Mouse (Mus musculus): ENCODE results near the gene Ubl3.

The Ubl3 gene

DNA sequence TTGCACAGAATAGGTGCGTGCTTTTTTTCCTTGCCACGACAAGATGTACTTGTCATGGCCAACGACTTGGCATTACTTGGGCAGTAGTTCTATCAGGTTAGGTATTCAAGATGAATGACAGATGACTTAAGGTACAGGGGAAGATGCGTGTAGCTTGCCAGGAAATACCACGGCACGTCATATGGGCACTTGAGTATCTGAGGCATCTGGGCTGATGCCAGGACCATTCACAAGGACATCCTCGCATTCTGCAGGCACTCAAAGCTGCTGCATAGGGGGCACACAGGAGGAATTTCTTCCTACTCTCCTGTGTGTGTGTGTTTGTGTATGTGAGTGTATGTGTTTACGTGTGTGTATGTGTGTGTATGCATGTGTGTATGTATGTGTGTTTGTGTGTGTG, 9.6 kb upstream of the Ubl3 start:
- peak; percentile 30 for DNase-seq

DNA sequence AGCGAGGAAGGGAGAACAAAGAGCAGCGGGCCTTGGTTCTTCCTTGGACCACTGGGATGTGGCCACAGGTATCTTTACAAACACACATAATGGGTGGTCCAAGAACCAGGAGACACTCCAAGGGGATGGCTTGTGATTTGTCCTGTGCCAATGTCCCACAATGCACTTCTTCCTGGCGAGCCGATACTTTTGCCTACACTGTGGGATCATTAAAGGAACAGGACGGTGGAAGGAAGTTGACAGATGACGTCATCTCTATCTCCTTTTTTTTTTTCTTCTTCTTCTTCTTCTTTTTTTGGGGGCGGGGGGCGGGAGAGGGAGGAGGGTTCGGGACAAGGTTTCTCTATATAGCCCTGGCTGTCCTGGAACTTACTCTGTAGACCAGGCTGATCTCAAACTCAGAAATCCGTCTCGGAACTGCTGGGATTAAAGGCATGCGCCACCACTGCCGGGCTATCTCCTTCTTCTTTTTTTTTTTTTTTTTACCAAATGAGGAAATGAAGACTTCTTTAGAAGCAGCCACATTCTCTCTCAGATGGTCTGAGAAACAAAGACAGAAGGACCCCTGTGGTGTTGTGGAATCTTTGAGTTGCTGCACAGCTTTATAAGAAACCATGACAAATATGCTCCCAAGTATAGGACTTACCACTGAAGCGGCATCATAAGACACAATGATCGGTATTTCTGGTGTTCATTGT, 6.8 kb upstream of the Ubl3 start:
- no peak for DNase-seq

DNA sequence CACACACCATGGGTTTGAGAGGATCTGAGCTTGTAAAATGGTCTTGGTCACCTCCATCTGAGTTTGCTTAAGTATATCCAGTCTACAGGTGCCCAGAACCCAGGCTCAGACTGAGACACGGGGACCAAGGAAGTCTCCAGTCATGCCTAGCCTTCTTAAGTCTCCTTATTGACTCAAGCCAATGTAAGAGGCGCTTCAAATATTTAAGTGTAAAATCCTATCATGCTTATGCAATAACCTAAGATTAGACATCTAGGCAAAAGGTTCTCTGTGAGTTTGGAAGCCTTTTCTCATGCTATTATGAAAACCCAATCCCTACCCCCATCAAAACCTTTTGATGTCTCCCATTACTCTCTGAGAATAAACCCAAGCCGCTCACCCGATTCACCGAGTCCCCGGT, 5.9 kb upstream of the Ubl3 start:
- no peak for DNase-seq

DNA sequence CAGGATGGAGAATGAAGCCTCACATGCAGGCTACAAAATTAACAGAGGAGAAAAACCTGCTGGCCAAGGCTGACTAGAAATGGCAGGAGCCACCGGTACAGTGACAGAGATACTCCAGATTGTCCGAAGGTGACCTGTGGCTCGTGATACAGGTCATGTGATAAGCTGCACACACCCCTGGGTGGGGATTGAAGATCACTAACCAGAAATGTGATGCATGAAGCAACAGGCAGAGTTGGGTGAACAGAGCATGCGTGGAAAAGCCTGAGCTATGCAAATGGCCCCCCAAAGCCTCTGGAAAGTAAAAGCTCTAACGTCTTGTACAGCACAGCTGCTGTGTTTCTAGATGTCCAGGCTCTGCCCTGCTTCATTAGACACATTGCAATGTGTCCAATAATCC, 3.9 kb upstream of the Ubl3 start:
- no peak for DNase-seq

DNA sequence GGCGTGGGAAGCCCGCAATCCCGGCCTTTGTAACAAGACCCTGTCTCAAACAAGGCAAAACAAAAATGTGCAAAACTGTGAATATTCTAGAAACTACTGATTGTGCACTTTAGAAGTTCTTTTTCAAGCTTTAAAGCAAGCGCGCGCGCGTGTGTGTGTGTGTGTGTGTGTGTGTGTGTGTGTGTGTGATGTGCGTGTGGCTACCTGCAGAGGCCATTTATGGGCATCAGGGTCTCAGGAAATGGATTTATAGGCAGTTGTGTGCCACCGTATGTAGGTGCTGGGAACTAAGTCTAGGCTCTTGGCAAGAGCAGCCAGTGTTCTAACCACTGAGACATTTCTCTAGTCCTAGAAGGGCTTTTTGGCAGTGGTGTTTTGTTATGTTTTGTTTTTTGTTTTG, 2.6 kb upstream of the Ubl3 start:
- DNase-seq: no peak

DNA sequence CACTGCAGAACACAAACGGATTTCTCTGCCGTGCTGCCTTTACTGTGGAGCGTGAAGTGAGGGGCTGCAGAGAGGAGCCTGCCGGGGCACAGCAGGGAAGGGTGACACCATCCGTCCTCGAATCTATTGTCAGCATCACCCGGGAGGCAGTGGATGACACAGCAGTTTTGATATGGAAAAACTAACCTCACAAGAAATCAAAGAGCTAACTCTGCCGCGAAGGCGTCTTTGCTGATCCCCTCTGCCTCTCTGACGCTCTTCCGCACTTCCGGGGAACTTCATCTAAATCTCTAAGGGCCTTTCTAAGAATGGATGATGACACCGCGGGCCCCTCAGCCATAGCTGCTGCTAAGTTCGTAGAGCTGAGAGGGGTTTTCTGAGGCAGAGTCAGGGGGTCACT, 2.1 kb upstream of the Ubl3 start:
- DNase-seq: no peak

DNA sequence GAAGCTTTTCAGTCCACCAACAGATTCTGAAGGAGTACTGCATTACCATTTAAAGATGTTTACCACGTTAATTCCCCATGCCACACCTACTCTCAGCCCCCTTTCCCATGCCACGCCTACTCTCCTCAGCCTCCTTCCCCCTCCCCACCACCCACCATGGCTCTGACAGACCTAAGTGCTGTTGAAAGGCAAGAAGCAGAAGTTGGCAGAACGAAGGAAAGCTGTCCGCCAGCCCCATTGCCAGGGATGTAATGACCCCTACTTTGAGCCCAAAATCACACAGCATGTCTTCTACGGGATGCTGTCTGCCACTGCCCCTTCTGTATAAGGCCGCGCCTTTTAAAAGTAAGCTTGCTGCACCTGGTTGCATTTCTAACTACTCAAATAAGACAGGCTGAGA, 1.7 kb upstream of the Ubl3 start:
- DNase-seq: no peak

DNA sequence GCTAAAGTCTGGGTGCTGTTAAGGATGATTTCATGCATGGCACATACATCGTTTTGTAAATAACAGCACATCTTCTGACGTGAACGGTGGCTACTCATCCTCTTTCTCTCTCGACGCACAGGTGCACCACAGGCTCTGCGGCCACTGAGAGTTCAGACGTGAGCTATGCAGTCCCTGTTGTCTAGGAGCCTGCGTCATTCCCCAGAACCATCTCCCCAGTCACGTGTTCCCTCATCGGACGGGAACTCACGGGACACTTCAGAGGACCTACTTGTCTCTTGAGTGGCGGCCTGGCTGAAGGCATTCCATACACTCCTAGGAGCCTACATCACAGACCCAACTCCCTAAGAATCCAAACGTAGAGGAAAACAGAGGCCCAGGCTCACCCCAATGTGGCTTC, 1.1 kb upstream of the Ubl3 start:
- peak; percentile 45 for DNase-seq

DNA sequence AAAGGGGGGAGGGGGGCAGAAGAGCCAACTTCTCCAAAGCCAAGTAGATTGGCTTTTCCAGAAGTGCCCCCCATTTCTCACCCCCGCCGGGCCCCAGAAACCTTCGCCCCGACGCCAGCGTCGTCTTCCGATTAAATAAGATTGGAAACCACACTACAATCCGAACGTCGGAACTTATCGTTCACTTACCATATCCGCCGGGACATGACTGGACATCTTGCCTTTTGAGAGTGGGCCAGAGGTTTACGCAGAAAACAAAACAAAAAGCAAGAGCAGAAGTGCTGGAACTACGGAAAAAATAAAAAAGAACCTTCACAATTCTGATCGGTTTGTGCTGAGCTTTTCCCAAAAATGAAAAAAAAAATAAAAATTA, 839 bp downstream of the Ubl3 start:
- peak; percentile 44 for DNase-seq

DNA sequence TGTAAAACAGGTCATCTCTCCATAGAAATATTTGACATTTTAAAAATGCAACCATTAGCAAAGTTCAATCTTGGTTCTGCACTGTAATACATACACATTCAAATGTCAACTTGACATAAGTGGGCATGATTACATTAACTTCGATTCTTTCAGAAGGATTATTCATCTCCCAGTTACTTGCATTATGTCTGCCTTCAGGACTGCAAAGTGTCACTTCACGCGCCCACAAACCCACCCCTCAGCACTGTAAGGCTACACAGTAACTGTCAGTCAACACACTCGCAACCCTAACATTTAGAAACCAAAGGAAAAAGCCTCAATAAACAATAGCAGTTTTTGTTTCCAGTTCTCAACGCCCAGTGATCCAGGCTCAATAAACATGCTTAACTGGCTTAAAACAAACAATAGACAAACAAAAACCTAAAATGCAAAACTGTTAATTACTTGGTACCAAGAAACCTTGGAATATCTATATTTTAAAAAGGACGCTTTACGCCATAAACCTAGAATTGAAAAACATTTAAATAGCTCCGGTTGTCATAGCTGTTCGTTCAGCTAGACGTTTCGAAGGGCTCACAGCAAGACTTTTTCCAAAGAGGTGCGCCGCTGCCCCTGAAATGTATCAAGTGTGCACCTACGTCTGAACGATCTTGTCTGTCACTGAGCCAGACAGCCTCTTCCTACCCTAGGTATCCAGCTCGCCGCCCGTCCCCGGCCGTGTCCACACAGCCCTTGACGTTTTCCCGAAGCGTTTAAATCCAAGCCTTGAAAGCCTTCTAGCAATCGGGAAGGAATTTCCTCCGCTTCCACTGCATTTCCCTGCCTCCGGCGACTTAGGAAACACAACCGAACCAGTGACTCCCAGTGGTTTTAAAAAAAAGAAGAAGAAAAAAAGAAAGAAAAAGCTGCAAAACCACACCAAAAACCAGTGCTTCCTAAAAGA, 1.5 kb downstream of the Ubl3 start:
- peak; percentile 52 for DNase-seq

DNA sequence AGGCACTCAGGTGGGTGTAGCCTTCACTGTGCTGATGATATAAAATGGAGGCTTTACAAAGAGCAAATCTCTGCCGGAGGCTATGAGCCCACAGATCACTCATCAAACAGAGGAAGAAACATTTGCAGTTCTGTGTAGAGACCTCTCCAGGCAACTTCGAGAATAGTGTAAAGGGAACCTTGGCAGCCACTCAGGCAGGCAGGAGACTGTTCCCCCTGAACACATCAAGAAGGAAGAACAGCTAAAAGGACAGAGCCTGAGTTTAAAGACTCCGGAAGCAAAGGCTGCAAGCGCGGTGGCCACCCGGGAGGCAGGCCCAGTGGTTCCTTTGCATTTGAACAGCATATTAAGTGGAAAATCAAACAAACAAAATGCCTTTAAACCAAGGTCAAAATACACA, 2.2 kb downstream of the Ubl3 start:
- DNase-seq: peak; percentile 33

DNA sequence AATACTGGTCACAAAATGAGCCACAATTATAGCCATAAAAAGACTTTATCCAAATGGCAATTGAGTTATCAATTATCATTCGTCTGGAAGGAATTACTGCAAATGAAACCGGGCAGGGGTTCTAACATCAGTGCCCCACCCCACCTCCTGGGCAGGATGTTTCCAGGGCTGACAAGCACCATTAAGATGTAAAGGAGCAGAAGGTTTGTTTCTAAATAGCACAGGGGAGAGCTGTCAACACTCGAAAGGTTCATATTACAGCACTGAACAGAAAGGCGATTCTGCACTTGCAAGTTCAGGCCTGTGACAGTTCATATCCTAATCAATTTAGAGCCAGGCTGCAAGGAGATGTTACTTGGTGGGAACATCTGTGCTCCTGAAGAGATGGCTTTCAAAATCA, 3.3 kb downstream of the Ubl3 start:
- DNase-seq: no peak

DNA sequence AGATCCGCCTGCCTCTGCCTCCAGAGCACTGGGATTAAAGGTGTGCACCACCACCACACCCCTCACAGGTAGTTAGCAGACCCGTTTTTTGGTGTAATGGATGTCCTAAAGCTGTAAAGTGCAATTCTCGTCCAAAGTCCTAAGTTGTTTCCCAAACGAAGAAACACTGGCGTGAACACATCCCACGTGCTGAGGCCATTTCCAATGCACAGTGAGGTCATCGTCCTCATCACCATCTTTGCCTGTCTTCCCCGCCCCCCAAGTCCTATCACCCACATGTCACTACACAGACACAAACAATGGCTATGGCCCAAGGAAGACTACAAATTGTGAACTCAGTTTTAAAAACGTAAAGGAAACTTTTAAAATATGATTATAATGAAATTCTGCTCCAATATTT, 4.0 kb downstream of the Ubl3 start:
- no peak for DNase-seq

DNA sequence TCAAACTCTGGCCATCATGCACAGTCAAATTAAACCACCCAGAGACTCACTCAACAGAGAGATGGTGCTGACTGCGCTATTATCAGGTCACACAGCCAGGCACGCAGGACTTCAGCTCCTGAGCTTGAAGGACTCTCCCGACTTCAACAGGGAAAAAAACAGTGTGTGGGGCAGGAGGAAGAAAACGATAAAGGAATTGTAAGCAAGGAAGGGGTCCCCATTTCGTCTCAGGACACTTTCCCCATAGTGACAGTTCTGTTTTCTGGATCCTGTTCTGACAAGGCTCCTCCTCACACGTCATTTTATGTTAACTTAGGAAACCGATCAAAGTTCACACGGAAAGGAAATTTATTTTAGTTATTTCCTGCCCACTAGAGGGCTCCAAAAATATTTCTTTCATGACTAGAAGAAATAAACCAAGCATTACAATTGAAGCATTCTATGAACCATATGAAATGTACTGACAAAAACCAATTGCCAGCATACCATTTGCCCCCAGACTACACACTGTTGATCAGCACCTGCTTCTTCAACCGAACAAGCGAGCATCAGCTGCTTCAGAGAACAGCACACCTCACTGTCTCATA, 4.6 kb downstream of the Ubl3 start:
- no peak for DNase-seq

DNA sequence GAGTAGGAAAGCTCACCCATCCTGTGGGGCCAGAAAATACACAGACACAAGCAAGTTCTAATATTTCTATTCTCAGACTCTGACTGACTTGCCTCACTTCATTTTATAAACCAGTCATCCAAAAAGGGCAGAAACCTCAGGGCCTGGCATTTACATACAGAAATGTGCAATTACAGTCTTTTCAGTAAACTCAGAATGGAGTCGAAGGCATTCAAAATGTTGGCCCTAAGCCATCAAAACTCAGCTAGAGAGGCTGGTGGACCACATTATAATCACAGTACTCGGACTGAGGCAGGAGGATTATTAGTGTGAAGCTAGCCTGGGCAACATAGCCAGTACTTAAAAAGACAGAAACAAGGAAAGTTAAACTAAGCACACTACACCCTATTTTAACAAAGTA, 5.6 kb downstream of the Ubl3 start:
- no peak for DNase-seq

DNA sequence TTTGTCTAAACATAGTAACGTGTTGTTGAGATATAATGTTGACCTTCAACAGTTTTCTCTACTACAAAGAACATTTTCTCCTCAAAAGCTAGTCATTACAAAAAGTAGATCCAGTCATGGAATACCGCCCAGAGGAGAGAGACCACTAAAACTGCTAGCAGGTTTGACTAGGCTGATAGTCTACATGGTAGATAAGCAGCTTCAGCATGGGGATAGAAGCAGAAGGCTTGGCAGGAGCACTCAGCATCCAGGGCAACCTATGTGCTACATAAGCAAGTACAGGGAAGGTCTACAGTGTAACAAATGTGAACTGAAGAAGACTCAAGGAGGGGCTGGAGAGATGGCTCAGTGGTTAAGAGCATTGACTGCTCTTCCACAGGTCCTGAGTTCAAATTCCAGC, 7.9 kb downstream of the Ubl3 start:
- DNase-seq: no peak

DNA sequence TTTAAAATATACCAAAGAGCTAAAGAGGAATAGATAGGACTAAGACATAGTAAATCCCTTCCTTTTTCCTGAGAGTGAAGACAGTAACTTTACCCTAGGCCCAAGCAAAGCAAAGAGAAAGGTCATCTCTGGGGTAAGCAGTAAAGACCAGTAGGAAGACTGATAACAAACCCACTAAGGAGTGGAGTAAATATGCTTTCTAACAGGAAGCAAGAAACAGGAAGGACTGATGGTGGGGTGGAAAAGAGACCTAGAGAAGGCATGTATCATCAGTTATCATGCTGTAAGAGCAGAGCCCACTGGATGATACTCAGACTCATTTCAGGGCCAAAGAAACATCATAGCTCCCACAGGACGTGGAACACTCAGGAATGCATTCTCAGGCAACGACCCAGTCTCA, 10.4 kb downstream of the Ubl3 start:
- DNase-seq: no peak

DNA sequence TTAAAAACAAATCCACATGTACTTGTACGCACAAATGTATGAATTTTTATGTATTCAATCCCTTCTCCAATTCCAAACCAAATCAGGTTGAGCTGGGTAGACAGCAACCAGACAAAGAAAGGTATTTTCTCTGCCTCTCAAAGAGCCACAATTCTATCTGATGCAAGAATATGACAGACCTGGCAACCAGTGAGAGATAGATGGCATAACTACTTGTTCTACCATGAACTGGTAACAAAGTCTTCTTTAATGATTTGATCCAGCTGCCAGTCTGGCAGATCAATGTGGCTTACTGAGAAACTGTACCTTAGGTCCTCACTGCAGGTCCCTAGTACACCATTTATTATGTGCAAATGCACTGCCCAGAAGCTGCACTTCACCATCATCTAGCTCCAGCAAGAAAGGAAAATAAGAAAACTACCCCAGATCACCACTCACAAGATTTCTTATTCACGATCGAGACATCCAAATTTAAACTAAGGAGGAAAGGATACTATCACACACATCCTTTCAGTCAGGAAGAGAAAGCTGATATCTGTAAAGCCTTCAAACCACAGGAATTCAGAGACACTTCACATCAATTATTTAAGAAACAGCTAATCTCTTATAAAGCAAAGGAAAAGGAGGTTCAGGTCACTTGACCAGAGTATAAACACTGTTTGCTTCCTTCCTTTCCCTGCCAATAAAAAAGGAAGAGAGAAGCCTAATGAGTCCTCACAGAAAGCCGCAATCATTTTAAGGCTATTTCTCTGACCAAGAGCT, 16.7 kb downstream of the Ubl3 start:
- DNase-seq: no peak

DNA sequence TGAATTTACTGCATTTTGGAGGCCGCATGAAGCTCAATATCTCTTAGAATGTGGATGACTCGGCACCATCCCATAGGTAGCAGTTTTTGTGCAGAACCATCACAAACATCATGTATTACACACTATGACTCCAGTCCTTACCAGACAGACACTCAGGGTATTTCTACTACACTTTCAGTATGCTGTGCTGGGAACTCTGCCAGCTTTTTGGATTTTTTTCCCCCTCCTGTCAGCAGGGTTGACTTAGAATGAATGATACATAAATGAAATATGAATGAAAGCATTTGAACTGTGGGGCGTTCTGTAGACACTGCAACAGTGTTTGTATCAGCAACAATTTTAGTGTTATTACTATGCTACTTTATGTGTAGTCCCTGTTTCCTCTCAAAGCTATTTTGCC, 17.9 kb downstream of the Ubl3 start:
- peak; percentile 53 for DNase-seq

DNA sequence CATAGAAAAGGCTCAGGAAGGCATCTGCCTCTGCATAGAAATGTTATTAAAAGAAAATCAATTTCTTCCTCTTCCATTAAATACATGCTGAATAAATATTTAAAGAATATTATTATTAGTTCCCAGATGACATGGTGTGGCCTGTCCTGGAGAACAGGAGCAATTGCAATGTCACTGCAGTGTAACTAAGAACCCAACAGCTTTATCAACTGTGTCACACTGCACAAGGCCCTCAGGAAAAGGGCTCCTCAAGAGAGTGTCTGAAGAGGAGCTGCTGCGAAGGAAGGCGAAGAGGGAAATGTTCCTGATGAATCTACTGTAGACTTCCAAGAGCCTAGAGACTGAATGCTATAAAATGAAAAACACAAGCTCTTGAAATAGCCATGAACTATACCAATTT, 18.7 kb downstream of the Ubl3 start:
- DNase-seq: no peak

DNA sequence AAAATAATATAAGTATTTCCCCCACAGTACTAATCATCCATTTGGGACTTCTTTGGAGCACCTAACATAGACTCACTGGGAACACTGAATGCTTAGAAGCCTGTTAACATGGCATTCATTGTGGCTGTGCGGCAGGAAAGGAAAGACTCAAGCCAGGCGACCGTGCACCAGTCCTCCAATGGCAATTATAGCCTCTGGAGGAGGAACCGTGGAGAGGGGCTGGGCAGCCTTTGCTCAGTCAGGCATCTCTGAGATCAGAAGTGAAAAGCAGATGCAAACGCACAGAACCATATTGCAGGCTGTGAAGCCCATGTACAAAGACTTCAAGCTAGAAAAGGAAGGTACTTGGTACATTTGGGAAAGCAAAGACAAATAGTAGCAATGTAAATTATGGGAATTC, 20.4 kb downstream of the Ubl3 start:
- DNase-seq: no peak

DNA sequence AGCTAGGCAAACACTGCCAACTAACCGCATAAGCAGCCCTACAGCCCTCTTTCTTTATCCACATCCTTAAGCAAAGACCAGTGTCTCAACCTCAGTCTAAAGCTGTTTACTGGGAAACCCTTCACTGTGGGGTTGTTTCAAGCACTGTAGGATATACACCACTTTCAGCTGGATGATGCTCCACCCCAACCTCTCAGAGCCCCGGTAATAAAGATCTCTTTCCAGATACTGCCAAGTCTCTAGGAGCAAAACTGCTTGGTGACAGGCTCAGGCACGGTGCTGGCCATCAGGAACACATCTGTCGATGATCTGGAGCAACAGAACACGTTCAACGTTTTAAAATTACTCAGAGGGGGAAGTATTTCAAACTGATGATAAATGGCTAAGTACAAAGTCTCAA, 25.0 kb downstream of the Ubl3 start:
- DNase-seq: no peak

DNA sequence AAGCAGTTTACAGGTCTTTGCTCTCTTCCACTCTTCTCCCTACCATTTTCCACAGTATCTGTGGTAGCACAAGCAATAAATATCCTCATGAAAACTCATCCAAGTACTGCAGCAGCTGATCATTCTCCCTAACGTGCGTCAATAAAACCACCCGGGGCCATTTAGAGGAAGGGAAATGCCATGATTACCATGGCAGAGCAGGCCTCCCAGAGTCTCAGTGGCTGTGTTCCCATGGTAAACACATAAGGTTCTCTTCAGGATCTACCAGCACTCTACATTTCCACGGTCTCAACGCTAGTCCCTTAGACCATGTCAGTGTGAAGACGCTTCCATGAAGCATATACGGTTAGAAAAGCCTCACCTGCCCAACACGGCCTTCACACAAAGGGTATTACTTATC, 26.0 kb downstream of the Ubl3 start:
- DNase-seq: no peak
